Mouse (Mus musculus): ENCODE measurements at regions not wholly inside any gene's neighbourhood (a gene's known extent, or its start where the extent isn't known, plus 50 kb on each side); places are given as distances from the start of the nearest gene placed in this dataset.

- TF ChIP-seq E2F4 (IDR thresholded peaks at IDR 0.05; ENCODE audit: insufficient read depth), result no peak
- TF ChIP-seq MYOG (IDR thresholded peaks at IDR 0.05; ENCODE audit: control insufficient read depth in 1 of 3, insufficient read depth in 1 of 3, insufficient read length in 2 of 3, low read depth in 2 of 3), result no peak
- no peak for TF ChIP-seq REST (IDR thresholded peaks at IDR 0.05; ENCODE audit: insufficient read depth, insufficient read length)
- TF ChIP-seq POLR2AphosphoS2 (IDR thresholded peaks at IDR 0.05; ENCODE audit: insufficient read length, low read depth), result no peak
- TF ChIP-seq MYOD1 (IDR thresholded peaks at IDR 0.05; ENCODE audit: control insufficient read depth in 1 of 3, insufficient read length in 2 of 3, low read depth in 2 of 3), result no peak
- no peaks in the 10 kb centered on the region for H3K36me3 ChIP-seq (ENCODE audit: control insufficient read depth, insufficient read depth)
- no peaks in the 10 kb centered on the region for H3K27me3 ChIP-seq (ENCODE audit: control insufficient read depth, insufficient read depth, insufficient read length)
- no peaks in the 10 kb centered on the region for H3K79me2 ChIP-seq (ENCODE audit: control insufficient read depth, insufficient read depth)
- H3K4me3 ChIP-seq, result no peak overlapping the region
- no peak overlapping the region for H3ac ChIP-seq (ENCODE audit: control insufficient read depth, insufficient read length)
- H3K4me2 ChIP-seq (ENCODE audit: low read depth), result no peak overlapping the region
These were observed 844.9 kb downstream of the Kcnma1 start for GRCm38 (mm10) chr14:23169346-23169745.

GRCm38 (mm10) chr14:23160567-23160966 lies 853.7 kb downstream of the Kcnma1 start:
- TF ChIP-seq REST (IDR thresholded peaks at IDR 0.05; ENCODE audit: insufficient read depth, insufficient read length) (no peak), SRF (IDR thresholded peaks at IDR 0.05; ENCODE audit: control insufficient read depth, insufficient read length, low read depth) (no peak), E2F4 (IDR thresholded peaks at IDR 0.05; ENCODE audit: insufficient read depth) (no peak), USF1 (IDR thresholded peaks at IDR 0.05; ENCODE audit: low read depth) (no peak), TCF12 (IDR thresholded peaks at IDR 0.05; ENCODE audit: insufficient read depth, poor library complexity, severe bottlenecking) (no peak), MAX (IDR thresholded peaks at IDR 0.05; ENCODE audit: low read depth) (no peak), TCF3 (IDR thresholded peaks at IDR 0.05; ENCODE audit: insufficient read length, low read depth) (no peak), MYOG (IDR thresholded peaks at IDR 0.05; ENCODE audit: control insufficient read depth in 1 of 3, insufficient read depth in 1 of 3, insufficient read length in 2 of 3, low read depth in 2 of 3) (no peak), CEBPB (IDR thresholded peaks at IDR 0.05; ENCODE audit: insufficient read depth, poor library complexity, severe bottlenecking) (no peak)

GRCm38 (mm10) chr14:23150431-23150830 lies 863.9 kb downstream of the Kcnma1 start:
- no peak for TF ChIP-seq USF1 (IDR thresholded peaks at IDR 0.05; ENCODE audit: low read depth)
- no peak for TF ChIP-seq TCF3 (IDR thresholded peaks at IDR 0.05; ENCODE audit: insufficient read length, low read depth)
- TF ChIP-seq TCF12 (IDR thresholded peaks at IDR 0.05; ENCODE audit: insufficient read depth, poor library complexity, severe bottlenecking), result no peak
- no peak for TF ChIP-seq SRF (IDR thresholded peaks at IDR 0.05; ENCODE audit: control insufficient read depth, insufficient read length, low read depth)
- TF ChIP-seq MYOD1 (IDR thresholded peaks at IDR 0.05; ENCODE audit: control insufficient read depth in 1 of 3, insufficient read length in 2 of 3, low read depth in 2 of 3), result no peak
- no peak for TF ChIP-seq POLR2AphosphoS2 (IDR thresholded peaks at IDR 0.05; ENCODE audit: insufficient read length, low read depth)
- TF ChIP-seq MYOG (IDR thresholded peaks at IDR 0.05; ENCODE audit: control insufficient read depth in 1 of 3, insufficient read depth in 1 of 3, insufficient read length in 2 of 3, low read depth in 2 of 3), result no peak
- TF ChIP-seq MAX (IDR thresholded peaks at IDR 0.05; ENCODE audit: low read depth), result no peak
- no peak for TF ChIP-seq CEBPB (IDR thresholded peaks at IDR 0.05; ENCODE audit: insufficient read depth, poor library complexity, severe bottlenecking)
- TF ChIP-seq E2F4 (IDR thresholded peaks at IDR 0.05; ENCODE audit: insufficient read depth), result no peak
- no peak for TF ChIP-seq POLR2A (IDR thresholded peaks at IDR 0.05; ENCODE audit: insufficient read length, low read depth)
- no peak for TF ChIP-seq REST (IDR thresholded peaks at IDR 0.05; ENCODE audit: insufficient read depth, insufficient read length)
- no peaks in the 10 kb centered on the region for H3K79me2 ChIP-seq (ENCODE audit: control insufficient read depth, insufficient read depth)
- H3K4me2 ChIP-seq (ENCODE audit: low read depth), result no peak overlapping the region
- no peak overlapping the region for H3K4me3 ChIP-seq
- H3K27me3 ChIP-seq (ENCODE audit: control insufficient read depth, insufficient read depth, insufficient read length), result no peaks in the 10 kb centered on the region
- no peaks in the 10 kb centered on the region for H3K36me3 ChIP-seq (ENCODE audit: control insufficient read depth, insufficient read depth)
- no peak overlapping the region for H3ac ChIP-seq (ENCODE audit: control insufficient read depth, insufficient read length)

More at GRCm38 (mm10) chr14:23160567-23160966, 853.7 kb downstream of the Kcnma1 start:
- no peak overlapping the region for H3K4me3 ChIP-seq
- no peak overlapping the region for H3ac ChIP-seq (ENCODE audit: control insufficient read depth, insufficient read length)
- H3K4me2 ChIP-seq (ENCODE audit: low read depth), result no peak overlapping the region
- no peaks in the 10 kb centered on the region for H3K79me2 ChIP-seq (ENCODE audit: control insufficient read depth, insufficient read depth)
- H3K27me3 ChIP-seq (ENCODE audit: control insufficient read depth, insufficient read depth, insufficient read length), result no peaks in the 10 kb centered on the region
- H3K36me3 ChIP-seq (ENCODE audit: control insufficient read depth, insufficient read depth), result no peaks in the 10 kb centered on the region

- no peaks in the 10 kb centered on the region for H3K27me3 ChIP-seq (ENCODE audit: control insufficient read depth, insufficient read depth, insufficient read length)
- H3K4me3 ChIP-seq, result no peak overlapping the region
- H3K36me3 ChIP-seq (ENCODE audit: control insufficient read depth, insufficient read depth), result no peaks in the 10 kb centered on the region
- H3K79me2 ChIP-seq (ENCODE audit: control insufficient read depth, insufficient read depth), result no peaks in the 10 kb centered on the region
- no peak overlapping the region for H3ac ChIP-seq (ENCODE audit: control insufficient read depth, insufficient read length)
- no peak overlapping the region for H3K4me2 ChIP-seq (ENCODE audit: low read depth)
- TF ChIP-seq MAX (IDR thresholded peaks at IDR 0.05; ENCODE audit: low read depth), result no peak
- TF ChIP-seq USF1 (IDR thresholded peaks at IDR 0.05; ENCODE audit: low read depth), result no peak
- TF ChIP-seq TCF12 (IDR thresholded peaks at IDR 0.05; ENCODE audit: insufficient read depth, poor library complexity, severe bottlenecking), result no peak
- TF ChIP-seq E2F4 (IDR thresholded peaks at IDR 0.05; ENCODE audit: insufficient read depth), result no peak
- TF ChIP-seq REST (IDR thresholded peaks at IDR 0.05; ENCODE audit: insufficient read depth, insufficient read length), result no peak
- TF ChIP-seq TCF3 (IDR thresholded peaks at IDR 0.05; ENCODE audit: insufficient read length, low read depth), result no peak
- no peak for TF ChIP-seq POLR2A (IDR thresholded peaks at IDR 0.05; ENCODE audit: insufficient read length, low read depth)
- TF ChIP-seq MYOG (IDR thresholded peaks at IDR 0.05; ENCODE audit: control insufficient read depth in 1 of 3, insufficient read depth in 1 of 3, insufficient read length in 2 of 3, low read depth in 2 of 3), result no peak
- TF ChIP-seq POLR2AphosphoS2 (IDR thresholded peaks at IDR 0.05; ENCODE audit: insufficient read length, low read depth), result no peak
- TF ChIP-seq CEBPB (IDR thresholded peaks at IDR 0.05; ENCODE audit: insufficient read depth, poor library complexity, severe bottlenecking), result no peak
These were observed 867.3 kb downstream of the Kcnma1 start for GRCm38 (mm10) chr14:23146981-23147380.

GRCm38 (mm10) chr14:23140385-23140784 lies 873.9 kb downstream of the Kcnma1 start:
- Histone ChIP-seq H3K36me3 (ENCODE audit: control insufficient read depth, insufficient read depth) (no peaks in the 10 kb centered on the region), H3K27me3 (ENCODE audit: control insufficient read depth, insufficient read depth, insufficient read length) (no peaks in the 10 kb centered on the region), H3K4me3 (no peak overlapping the region), H3ac (ENCODE audit: control insufficient read depth, insufficient read length) (no peak overlapping the region), H3K4me2 (ENCODE audit: low read depth) (no peak overlapping the region), H3K79me2 (ENCODE audit: control insufficient read depth, insufficient read depth) (no peaks in the 10 kb centered on the region)
- TF ChIP-seq MAX (IDR thresholded peaks at IDR 0.05; ENCODE audit: low read depth) (no peak), CEBPB (IDR thresholded peaks at IDR 0.05; ENCODE audit: insufficient read depth, poor library complexity, severe bottlenecking) (0 out of 2 replicates have a peak, but pooled peaks have one; percentile 14), USF1 (IDR thresholded peaks at IDR 0.05; ENCODE audit: low read depth) (no peak)
